Mouse (Mus musculus) skeletal muscle tissue, adult 2 months (tissue): ENCODE measurements at regions not wholly inside any gene's neighbourhood (a gene's known extent, or its start where the extent isn't known, plus 50 kb on each side); places are given as distances from the start of the nearest gene placed in this dataset.
"Not testable (repeated sequence)": the region's sequence is repeated elsewhere in the genome, so short reads cannot be mapped to it uniquely, and the experiment has no call there.

Experiments
- DNase-seq: peaks from one replicate; pipeline ENCODE4 v3.0.0-alpha.2; 2012; ENCODE audit warnings: low read depth, low spot score

- DNase-seq: no peak
Observed at GRCm38 (mm10) chr6:31817640-31818039, 232.4 kb upstream of the 1700012A03Rik start.

- no peak for DNase-seq
Observed at GRCm38 (mm10) chr6:31811890-31812289, 238.2 kb upstream of the 1700012A03Rik start.

- no peak for DNase-seq
Observed at GRCm38 (mm10) chr6:31810602-31811512, 239.2 kb upstream of the 1700012A03Rik start.

GRCm38 (mm10) chr6:31804468-31804867 is 240.7 kb upstream of the Podxl start:
- DNase-seq: not testable (repeated sequence)

GRCm38 (mm10) chr6:31803222-31803621 is 239.4 kb upstream of the Podxl start:
- DNase-seq: not testable (repeated sequence)

- no peak for DNase-seq
Observed at GRCm38 (mm10) chr6:31791547-31791946, 227.8 kb upstream of the Podxl start.

- no peak for DNase-seq
Observed at GRCm38 (mm10) chr6:31790906-31791305, 227.1 kb upstream of the Podxl start.

- DNase-seq: no peak
Observed at GRCm38 (mm10) chr6:31776841-31777240, 213.1 kb upstream of the Podxl start.

- DNase-seq: no peak
Observed at GRCm38 (mm10) chr6:31771916-31772315, 208.1 kb upstream of the Podxl start.

- DNase-seq: no peak
Observed at GRCm38 (mm10) chr6:31745589-31745988, 181.8 kb upstream of the Podxl start.

GRCm38 (mm10) chr6:31731391-31731790 is 167.6 kb upstream of the Podxl start:
- DNase-seq: no peak

GRCm38 (mm10) chr6:31719614-31720013 is 155.8 kb upstream of the Podxl start:
- DNase-seq: no peak

- DNase-seq: no peak
Observed at GRCm38 (mm10) chr6:31718843-31719242, 155.1 kb upstream of the Podxl start.

- no peak for DNase-seq
Observed at GRCm38 (mm10) chr6:31717531-31717930, 153.8 kb upstream of the Podxl start.

- no peak for DNase-seq
Observed at GRCm38 (mm10) chr6:31707256-31707655, 143.5 kb upstream of the Podxl start.

GRCm38 (mm10) chr6:31704191-31704590 is 140.4 kb upstream of the Podxl start:
- no peak for DNase-seq

- DNase-seq: no peak
Observed at GRCm38 (mm10) chr6:31702931-31703330, 139.2 kb upstream of the Podxl start.

- no peak for DNase-seq
Observed at GRCm38 (mm10) chr6:31695885-31696284, 132.1 kb upstream of the Podxl start.

- DNase-seq: no peak
Observed at GRCm38 (mm10) chr6:31693047-31693446, 129.3 kb upstream of the Podxl start.

- DNase-seq: no peak
Observed at GRCm38 (mm10) chr6:31692024-31692423, 128.2 kb upstream of the Podxl start.

- no peak for DNase-seq
Observed at GRCm38 (mm10) chr6:31680101-31680500, 116.3 kb upstream of the Podxl start.

- DNase-seq: no peak
Observed at GRCm38 (mm10) chr6:31665671-31666486, 102.1 kb upstream of the Podxl start.

GRCm38 (mm10) chr6:31664495-31664894 is 100.7 kb upstream of the Podxl start:
- DNase-seq: no peak
